Mouse (Mus musculus): ENCODE measurements at regions not wholly inside any gene's neighbourhood (a gene's known extent, or its start where the extent isn't known, plus 50 kb on each side); places are given as distances from the start of the nearest gene placed in this dataset.

- no peak overlapping the region for H3K4me3 ChIP-seq (ENCODE audit: low read length)
- TF ChIP-seq CTCF (IDR thresholded peaks at IDR 0.05; ENCODE audit: low read depth): no peak
- H3K9me3 ChIP-seq (ENCODE audit: low read length): no peaks in the 10 kb centered on the region
- WGBS: 60% methylated on average over 3 of the region's 3 CpGs
- no peak overlapping the region for H3K4me2 ChIP-seq (ENCODE audit: low read depth, low read length)
- ATAC-seq (no peak), DNase-seq (ENCODE audit: low spot score) (no peak)
- H3K27ac ChIP-seq: no peak overlapping the region
- H3K27me3 ChIP-seq (ENCODE audit: insufficient read depth, low read length): no peaks in the 10 kb centered on the region
- no peak overlapping the region for H3K9ac ChIP-seq (replicated peaks; ENCODE audit: low read length)
- no peaks in the 10 kb centered on the region for H3K36me3 ChIP-seq (ENCODE audit: insufficient read depth, low read length)
- no peaks in the 10 kb centered on the region for H3K4me1 ChIP-seq (ENCODE audit: insufficient read depth, low read length)
These were observed 76.7 kb upstream of the 4930412O13Rik start for GRCm38 (mm10) chr2:9804306-9804705.

DNA sequence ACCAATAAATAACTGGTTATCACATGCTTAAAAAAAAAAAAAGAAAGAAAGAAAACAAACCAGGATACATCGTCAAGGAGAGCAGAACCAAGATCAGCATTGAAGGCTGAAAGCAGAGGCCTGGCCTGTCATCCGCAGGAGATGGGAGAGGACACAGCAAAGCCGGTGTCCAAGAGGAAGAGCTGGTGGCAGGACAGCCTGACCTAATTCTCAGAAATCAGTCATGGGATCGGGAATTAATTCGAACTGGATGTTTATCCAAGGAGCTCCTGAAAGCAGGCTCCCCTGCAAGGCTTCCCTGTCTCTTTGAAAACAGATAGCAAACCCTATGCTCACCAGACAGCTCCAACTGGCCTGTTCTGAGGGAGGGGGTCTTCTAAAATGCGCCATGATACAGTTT is 75.5 kb upstream of the 4930412O13Rik start:
- Histone ChIP-seq H3K27ac (no peak overlapping the region), H3K4me2 (ENCODE audit: low read depth, low read length) (no peak overlapping the region), H3K9me3 (ENCODE audit: low read length) (no peaks in the 10 kb centered on the region), H3K4me1 (ENCODE audit: insufficient read depth, low read length) (no peaks in the 10 kb centered on the region), H3K4me3 (ENCODE audit: low read length) (no peak overlapping the region), H3K36me3 (ENCODE audit: insufficient read depth, low read length) (no peaks in the 10 kb centered on the region), H3K9ac (replicated peaks; ENCODE audit: low read length) (no peak overlapping the region), H3K27me3 (ENCODE audit: insufficient read depth, low read length) (no peaks in the 10 kb centered on the region)
- TF ChIP-seq CTCF (IDR thresholded peaks at IDR 0.05; ENCODE audit: low read depth): no peak
- ATAC-seq: no peak
- DNase-seq (ENCODE audit: low spot score): no peak
- WGBS: 90% methylated on average over 6 of the region's 6 CpGs
